Mouse (Mus musculus) right cerebral cortex, postnatal 4 days (tissue): ENCODE data around the gene Pmepa1.

ENCODE experiments used
- DNase-seq: peaks from one replicate; pipeline ENCODE4 v3.0.0-alpha.2; 2022

Pmepa1 gene

DNA sequence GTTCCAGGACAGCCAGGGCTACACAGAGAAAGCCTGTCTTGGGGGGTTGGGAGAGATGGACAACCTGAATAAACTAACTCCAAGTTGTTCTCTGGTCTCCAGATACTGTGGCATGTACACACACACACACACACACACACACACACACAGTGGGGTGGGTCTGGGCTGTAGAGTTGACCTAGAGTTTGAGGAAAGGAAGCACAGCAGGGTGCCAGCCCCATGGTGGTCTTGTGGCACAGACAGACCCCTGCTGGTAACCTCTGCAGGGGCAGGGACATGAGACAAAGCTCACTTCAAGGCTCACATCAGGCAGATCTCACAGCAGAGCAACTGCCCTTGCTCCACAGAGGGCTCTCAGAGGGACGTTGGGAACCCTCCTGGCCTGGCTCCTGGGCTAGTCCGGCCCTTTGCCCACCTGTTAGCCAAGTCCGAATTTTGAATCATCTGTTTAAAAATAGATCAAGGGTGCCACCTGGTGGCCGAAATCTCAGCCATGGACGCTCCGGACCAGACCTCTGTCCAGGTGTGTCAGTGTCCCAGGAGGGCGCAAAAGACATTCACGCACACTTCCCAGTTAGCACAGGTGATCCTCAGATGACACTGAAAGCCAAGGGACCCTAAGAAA is 92.4 kb downstream of the Pmepa1 start:
- DNase-seq = peak; percentile 82

DNA sequence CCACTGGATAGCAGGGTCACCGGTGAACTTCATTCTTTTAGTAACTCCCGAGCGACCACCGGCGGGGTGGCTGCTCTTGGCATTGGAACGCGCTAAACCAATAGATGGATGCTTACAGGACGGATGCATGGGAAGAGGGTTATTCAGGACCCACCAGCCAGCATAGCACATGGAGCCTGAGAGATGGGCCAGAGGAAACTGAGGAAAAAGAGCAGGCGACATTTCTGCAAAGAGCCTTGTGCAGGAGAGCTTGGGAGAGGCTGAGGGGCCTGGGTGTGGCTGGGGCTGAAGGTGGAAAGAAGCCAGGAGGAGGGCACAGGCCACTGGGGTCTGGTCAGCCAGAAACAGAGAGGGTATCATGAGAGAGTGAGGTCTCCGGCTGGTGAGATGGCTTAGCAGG is 93.0 kb downstream of the Pmepa1 start:
- no peak for DNase-seq

- no peak for DNase-seq
Measured at GRCm38 (mm10) chr2:173182796-173183195, 93.5 kb downstream of the Pmepa1 start.

DNA sequence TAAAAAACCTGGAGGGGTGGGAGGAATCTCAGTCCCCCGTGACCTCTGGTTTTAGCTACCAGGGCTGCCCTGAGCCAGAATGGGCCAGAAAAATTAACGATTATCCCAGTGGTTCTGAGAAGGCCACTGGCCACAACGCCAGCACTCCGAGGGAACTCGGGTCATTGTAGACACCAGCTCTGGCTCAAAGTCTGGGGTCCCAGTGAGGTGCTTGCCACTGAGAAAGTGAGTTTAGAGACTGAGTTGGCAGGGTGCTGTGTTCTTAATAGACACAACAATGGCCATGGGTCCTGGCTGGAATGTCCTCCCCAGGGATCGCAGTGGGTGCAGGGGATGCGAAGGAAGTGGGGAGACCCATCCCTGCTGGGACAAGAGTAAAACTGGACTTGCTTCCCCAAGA is 94.4 kb downstream of the Pmepa1 start:
- DNase-seq = no peak

GRCm38 (mm10) chr2:173181486-173181885 is 94.8 kb downstream of the Pmepa1 start:
- no peak for DNase-seq

DNA sequence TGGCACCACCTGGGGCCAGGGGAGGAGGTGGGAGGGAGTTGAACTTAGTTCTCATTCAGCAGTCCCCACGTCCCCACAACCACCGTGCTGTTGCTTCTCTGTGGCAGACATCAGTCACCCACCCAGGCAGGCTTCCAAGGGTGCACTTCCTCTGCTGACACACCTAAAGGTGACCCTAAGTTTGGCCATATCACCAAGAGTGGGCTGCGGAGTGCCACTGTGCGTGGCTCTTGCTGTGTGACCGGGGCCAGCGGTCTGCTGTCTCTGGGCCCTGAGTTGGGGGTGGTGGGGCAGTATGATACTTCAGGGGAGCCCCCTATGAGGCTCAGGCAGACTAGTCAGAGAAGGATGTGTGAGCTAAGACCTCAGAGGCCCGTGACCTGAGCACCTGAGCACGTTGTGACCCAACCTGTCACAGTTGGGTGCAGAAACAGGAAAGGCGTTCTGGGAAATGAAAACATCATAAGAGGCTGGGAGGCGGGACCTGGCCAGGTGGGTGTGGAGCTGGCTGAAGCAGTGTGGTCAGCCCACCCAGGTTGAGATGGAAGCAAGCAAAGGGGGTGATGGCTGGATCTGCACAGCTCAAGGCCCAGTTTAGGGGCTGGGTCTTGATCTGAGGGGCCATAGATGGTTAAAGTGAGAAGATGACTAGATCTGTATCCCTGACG is 95.5 kb downstream of the Pmepa1 start:
- no peak for DNase-seq

DNA sequence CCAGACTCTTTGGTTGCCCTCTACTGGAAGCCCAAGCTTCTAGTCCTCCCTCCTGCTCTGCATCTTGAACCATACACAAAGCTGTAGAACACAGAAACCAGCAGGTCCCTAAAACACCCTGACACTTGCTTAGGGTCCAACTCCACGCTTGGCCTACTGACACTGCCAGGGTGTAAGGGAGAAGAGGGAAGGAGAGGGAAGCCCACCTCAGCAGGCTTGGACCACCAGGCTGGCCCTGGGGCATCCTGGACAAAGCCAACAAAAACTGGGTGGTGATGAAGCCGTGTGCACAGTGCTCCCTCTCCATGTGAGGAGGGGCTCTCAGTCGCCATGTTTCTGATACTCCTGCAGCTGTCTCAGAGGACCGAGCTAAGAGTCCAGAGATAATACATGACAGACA is 96.3 kb downstream of the Pmepa1 start:
- no peak for DNase-seq

- DNase-seq = no peak
Measured at GRCm38 (mm10) chr2:173179046-173179445, 97.3 kb downstream of the Pmepa1 start.

DNA sequence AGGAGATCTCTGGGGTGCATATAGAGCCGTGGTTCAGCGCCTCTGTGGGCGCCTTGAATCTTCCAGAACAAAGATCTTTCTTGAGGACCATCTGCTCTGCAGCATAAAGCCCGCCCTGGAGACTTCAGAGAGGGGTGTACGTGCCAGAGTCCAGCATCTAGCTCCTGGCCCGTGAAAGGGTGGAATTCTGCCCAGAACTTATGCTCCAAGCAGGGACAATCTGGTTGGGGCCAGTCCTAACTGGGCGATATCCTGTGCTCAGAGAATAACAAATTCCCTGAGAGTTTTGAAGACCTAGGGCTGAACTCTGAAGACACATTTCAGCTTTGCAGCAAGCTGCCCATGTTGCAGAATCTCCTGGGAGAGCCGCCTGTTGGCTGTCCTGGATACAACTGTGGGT is 98.4 kb downstream of the Pmepa1 start:
- DNase-seq = no peak

- DNase-seq = no peak
Measured at GRCm38 (mm10) chr2:173177481-173177880, 98.9 kb downstream of the Pmepa1 start.

- no peak for DNase-seq
Measured at GRCm38 (mm10) chr2:173175703-173176102, 100.6 kb downstream of the Pmepa1 start.

- no peak for DNase-seq
Measured at GRCm38 (mm10) chr2:173174569-173174968, 101.8 kb downstream of the Pmepa1 start.
